Comparison of ENCODE assay signal across 8 mouse cellular contexts in genomic region chr19:37174716-37175435, GRCm38 (mm10). TPM values are rescaled to one million over a fixed set of nuclear protein-coding genes. Genes with fewer than 3 reads are reported as not detected.
DNase-seq lines count a peak whose midpoint lies in the region; ATAC-seq lines count a peak whose summit lies in the region.

No protein-coding gene starts in this region.

- peak; percentile 73 for DNase-seq in layer of hippocampus, adult 11-12 months (ENCODE audit: low spot score)
- DNase-seq in layer of hippocampus, adult 9-10 months (ENCODE audit: low spot score), result no peak
- peak; percentile 79 for DNase-seq in embryonic facial prominence, embryonic 10.5 days (ENCODE audit: low spot score)
- DNase-seq in heart, adult 8-10 months (ENCODE audit: low spot score), result peak; percentile 85
- DNase-seq in kidney, adult 9 months, result peak; percentile 87

- H3K4me2 ChIP-seq in limb, embryonic 15.5 days, result peak overlapping the region; percentile 100
- peak overlapping the region; percentile 81 for H3K4me2 ChIP-seq in midbrain, embryonic 16.5 days (ENCODE audit: low read length)
- peak overlapping the region; percentile 99 for H3K4me2 ChIP-seq in stomach, embryonic 14.5 days (replicated peaks; ENCODE audit: low read depth, low read length)

- H3K27me3 ChIP-seq in embryonic facial prominence, embryonic 10.5 days (replicated peaks; ENCODE audit: low read depth, poor library complexity, severe bottlenecking), result peaks cover 72% of the 10 kb centered on the region
- peaks cover 29% of the 10 kb centered on the region for H3K27me3 ChIP-seq in limb, embryonic 15.5 days
- no peaks in the 10 kb centered on the region for H3K27me3 ChIP-seq in midbrain, embryonic 16.5 days (ENCODE audit: control insufficient read depth, insufficient read depth, low read depth, low read length)
- peaks cover 13% of the 10 kb centered on the region; the same call in 1 of the 2 replicates for H3K27me3 ChIP-seq in stomach, embryonic 14.5 days (ENCODE audit: control insufficient read depth, insufficient read depth, low read length)

- WGBS in embryonic facial prominence, embryonic 10.5 days, result under 1% methylated on average over 36 of the region's 36 CpGs
- WGBS in limb, embryonic 15.5 days, result under 1% methylated on average over 35 of the region's 36 CpGs
- WGBS in midbrain, embryonic 16.5 days, result under 1% methylated on average over 36 of the region's 36 CpGs
- WGBS in stomach, embryonic 14.5 days, result under 1% methylated on average over 36 of the region's 36 CpGs

- H3K4me3 ChIP-seq in embryonic facial prominence, embryonic 10.5 days, result peak overlapping the region; percentile 76
- peak overlapping the region; percentile 68 for H3K4me3 ChIP-seq in limb, embryonic 15.5 days
- H3K4me3 ChIP-seq in midbrain, embryonic 16.5 days (ENCODE audit: low read depth, low read length), result peak overlapping the region; percentile 86
- H3K4me3 ChIP-seq in stomach, embryonic 14.5 days (ENCODE audit: low read depth, low read length), result peak overlapping the region; percentile 61

- peaks cover 18% of the 10 kb centered on the region for H3K4me1 ChIP-seq in embryonic facial prominence, embryonic 10.5 days
- peaks cover 17% of the 10 kb centered on the region for H3K4me1 ChIP-seq in limb, embryonic 15.5 days
- H3K4me1 ChIP-seq in midbrain, embryonic 16.5 days (ENCODE audit: control insufficient read depth, insufficient read depth, low read length), result peaks cover 46% of the 10 kb centered on the region
- H3K4me1 ChIP-seq in stomach, embryonic 14.5 days (ENCODE audit: control insufficient read depth, insufficient read depth, low read length), result 0 out of 2 replicates have a peak, but pooled peaks cover 8% of the 10 kb centered on the region

- no peak for ATAC-seq in limb, embryonic 15.5 days (ENCODE audit: insufficient number of reproducible peaks, low FRiP score, low TSS enrichment, low read depth)
- peak; percentile 75 for ATAC-seq in midbrain, embryonic 16.5 days
- ATAC-seq in stomach, embryonic 14.5 days (ENCODE audit: insufficient number of reproducible peaks, insufficient read depth, low FRiP score, low read depth), result peak; percentile 82; the same call in 1 of the 2 replicates

- peak overlapping the region; percentile 48 for H3K9ac ChIP-seq in limb, embryonic 15.5 days
- H3K9ac ChIP-seq in midbrain, embryonic 16.5 days (ENCODE audit: low read depth, low read length), result peak overlapping the region; percentile 93
- H3K9ac ChIP-seq in stomach, embryonic 14.5 days (replicated peaks; ENCODE audit: low read depth, low read length), result peak overlapping the region; percentile 21; the same call in 1 of the 2 replicates

- no peaks in the 10 kb centered on the region for H3K9me3 ChIP-seq in embryonic facial prominence, embryonic 10.5 days
- H3K9me3 ChIP-seq in limb, embryonic 15.5 days, result no peaks in the 10 kb centered on the region
- H3K9me3 ChIP-seq in midbrain, embryonic 16.5 days (replicated peaks; ENCODE audit: control insufficient read depth, low read length, poor library complexity, severe bottlenecking), result no peaks in the 10 kb centered on the region
- H3K9me3 ChIP-seq in stomach, embryonic 14.5 days (ENCODE audit: control insufficient read depth, low read depth, low read length), result no peaks in the 10 kb centered on the region

- no peaks in the 10 kb centered on the region for H3K36me3 ChIP-seq in embryonic facial prominence, embryonic 10.5 days (replicated peaks)
- H3K36me3 ChIP-seq in limb, embryonic 15.5 days, result no peaks in the 10 kb centered on the region
- peaks cover 3% of the 10 kb centered on the region; the same call in 1 of the 2 replicates for H3K36me3 ChIP-seq in midbrain, embryonic 16.5 days (ENCODE audit: control insufficient read depth, insufficient read depth, low read length)
- H3K36me3 ChIP-seq in stomach, embryonic 14.5 days (ENCODE audit: control insufficient read depth, insufficient read depth, low read length), result no peaks in the 10 kb centered on the region

- H3K27ac ChIP-seq in embryonic facial prominence, embryonic 10.5 days (replicated peaks), result peak overlapping the region; percentile 55
- peak overlapping the region; percentile 39 for H3K27ac ChIP-seq in limb, embryonic 15.5 days
- peak overlapping the region; percentile 91 for H3K27ac ChIP-seq in midbrain, embryonic 16.5 days (ENCODE audit: low read length)
- peak overlapping the region; percentile 35; the same call in 1 of the 2 replicates for H3K27ac ChIP-seq in stomach, embryonic 14.5 days (ENCODE audit: low read length)

RNA-seq across cellular contexts. Expression of gene March5, which starts 32.5 kb away (rescaled TPM):
- 121 and 123 TPM in 2 replicates for polyA plus RNA-seq in embryonic facial prominence, embryonic 10.5 days (2016; fragmentation: Nextera tagmentation; extraction: Ambion mirVana)
- 10 to 100 TPM; 72.4 to 87.0 (median 78.7) TPM for total RNA-seq in heart, adult 8-10 months (2022)
- 66.5 and 80.5 TPM in 2 replicates for polyA plus RNA-seq in limb, embryonic 15.5 days (2015; fragmentation: Nextera tagmentation; extraction: Ambion mirVana)
- polyA plus RNA-seq in midbrain, embryonic 16.5 days (2015; fragmentation: Nextera tagmentation; extraction: Ambion mirVana), result 89.2 and 96.1 TPM in 2 replicates
- 91.4 and 97.8 TPM in 2 replicates for polyA plus RNA-seq in stomach, embryonic 14.5 days (2014; fragmentation: Nextera tagmentation; extraction: Ambion mirVana)

RNA-seq across cellular contexts. Expression of gene Cpeb3, which starts 33.5 kb away (rescaled TPM):
- 0.55 and 0.76 TPM in 2 replicates for polyA plus RNA-seq in embryonic facial prominence, embryonic 10.5 days (2016; fragmentation: Nextera tagmentation; extraction: Ambion mirVana)
- total RNA-seq in heart, adult 8-10 months (2022), result 100 to 1,000 TPM in 1 of 4 experiments, 10 to 100 TPM in 3; 77.7 to 103 (median 89.0) TPM
- 1.3 and 1.5 TPM in 2 replicates for polyA plus RNA-seq in limb, embryonic 15.5 days (2015; fragmentation: Nextera tagmentation; extraction: Ambion mirVana)
- 11.2 and 12.9 TPM in 2 replicates for polyA plus RNA-seq in midbrain, embryonic 16.5 days (2015; fragmentation: Nextera tagmentation; extraction: Ambion mirVana)
- 0.62 and 0.91 TPM in 2 replicates for polyA plus RNA-seq in stomach, embryonic 14.5 days (2014; fragmentation: Nextera tagmentation; extraction: Ambion mirVana)

Comparison
In these comparisons a context has a peak if more than half of its experiments do, and no peak if none do; other contexts are left out.
1. H3K27ac ChIP-seq: peak in every context shown above with its lines; median percentile 91 in midbrain, embryonic 16.5 days; 55 in embryonic facial prominence, embryonic 10.5 days; 39 in limb, embryonic 15.5 days; 35 in stomach, embryonic 14.5 days.
2. H3K9ac ChIP-seq: peak in every context shown above with its lines; median percentile 93 in midbrain, embryonic 16.5 days; 48 in limb, embryonic 15.5 days; 21 in stomach, embryonic 14.5 days.